Mouse (Mus musculus) liver, postnatal 0 days (tissue): ENCODE data around the gene Gfra1. TPM values are rescaled to one million over a fixed set of nuclear protein-coding genes. Genes with fewer than 3 reads are reported as not detected.
A peak's percentile ranks its signal among the peaks of the same experiment; 100 is the strongest.

Source experiments
- ATAC-seq: fragments of 200-750 bp; cut with Nextera tagmentation; 2 replicates; pipeline ENCODE4 v1.8.0; 2017; ENCODE audit warnings: mild to moderate bottlenecking, moderate library complexity
- DNase-seq: peaks from one replicate; pipeline ENCODE4 v3.0.0-alpha.2; 2016
- H3K27ac ChIP-seq: fragments of 300-500 bp; sonication (generic); 2 replicates; pipeline ENCODE4 v1.5.1; 2014; ENCODE audit warnings: antibody characterized with exemption, moderate library complexity, mild to moderate bottlenecking, low read depth
- H3K27me3 ChIP-seq: fragments of 300-500 bp; sonication (generic); 2 replicates; pipeline ENCODE4 v1.6.1; 2014; ENCODE audit warnings: low read length, control low read depth, mixed read lengths; ENCODE audit not compliant: insufficient read depth
- H3K36me3 ChIP-seq: fragments of 300-500 bp; sonication (generic); replicated peaks from 2 replicates; pipeline ENCODE4 v1.6.1; 2014; ENCODE audit warnings: mild to moderate bottlenecking, control low read depth, low read length, moderate library complexity, mixed read lengths; ENCODE audit not compliant: insufficient read depth
- H3K4me1 ChIP-seq: fragments of 300-500 bp; sonication (generic); 2 replicates; pipeline ENCODE4 v1.6.1; 2014; ENCODE audit warnings: antibody characterized with exemption, mild to moderate bottlenecking, control low read depth; ENCODE audit not compliant: insufficient read depth
- H3K4me2 ChIP-seq: fragments of 300-500 bp; sonication (generic); 2 replicates; pipeline ENCODE4 v1.6.1; 2014; ENCODE audit warnings: low read depth, mild to moderate bottlenecking, low read length, moderate library complexity, mixed read lengths
- H3K4me3 ChIP-seq: fragments of 300-500 bp; sonication (generic); 2 replicates; pipeline ENCODE4 v1.5.1; 2014; ENCODE audit warnings: low read depth, low read length
- H3K9ac ChIP-seq: fragments of 300-500 bp; sonication (generic); replicated peaks from 2 replicates; pipeline ENCODE4 v1.6.1; 2014; ENCODE audit warnings: mild to moderate bottlenecking, moderate library complexity
- H3K9me3 ChIP-seq: fragments of 300-500 bp; sonication (generic); 2 replicates; pipeline ENCODE4 v1.6.1; 2016; ENCODE audit warnings: mild to moderate bottlenecking, control low read depth, low read length, mixed read lengths
- CTCF ChIP-seq: sonication (generic); IDR thresholded peaks from 2 replicates; pipeline ENCODE4 v1.5.1; 2016; ENCODE audit warnings: antibody characterized with exemption, low read depth
- EP300 ChIP-seq: IDR thresholded peaks from 2 replicates; pipeline ENCODE4 v1.6.1; 2016; ENCODE audit warnings: antibody characterized with exemption, low read depth, mild to moderate bottlenecking
- WGBS: fragments of 180-500 bp; shearing (Covaris S2); extraction: QIAGEN DNeasy Blood & Tissue Kit; methylation state at CpG from one replicate; pipeline ENCODE4 v1.1.7; 2014; ENCODE audit not compliant: insufficient replicate concordance; 5-methylcytosine and 5-hydroxymethylcytosine counted together
- polyA plus RNA-seq: library from polyadenylated mRNA; unstranded; fragments of >200 nt; fragmentation: Nextera tagmentation; extraction: Ambion mirVana; gene quantifications from 2 replicates; pipeline ENCODE4 v1.2.1, GENCODE M21; 2015

The Gfra1 gene
- 8.4 and 8.8 TPM in 2 replicates for polyA plus RNA-seq

DNA sequence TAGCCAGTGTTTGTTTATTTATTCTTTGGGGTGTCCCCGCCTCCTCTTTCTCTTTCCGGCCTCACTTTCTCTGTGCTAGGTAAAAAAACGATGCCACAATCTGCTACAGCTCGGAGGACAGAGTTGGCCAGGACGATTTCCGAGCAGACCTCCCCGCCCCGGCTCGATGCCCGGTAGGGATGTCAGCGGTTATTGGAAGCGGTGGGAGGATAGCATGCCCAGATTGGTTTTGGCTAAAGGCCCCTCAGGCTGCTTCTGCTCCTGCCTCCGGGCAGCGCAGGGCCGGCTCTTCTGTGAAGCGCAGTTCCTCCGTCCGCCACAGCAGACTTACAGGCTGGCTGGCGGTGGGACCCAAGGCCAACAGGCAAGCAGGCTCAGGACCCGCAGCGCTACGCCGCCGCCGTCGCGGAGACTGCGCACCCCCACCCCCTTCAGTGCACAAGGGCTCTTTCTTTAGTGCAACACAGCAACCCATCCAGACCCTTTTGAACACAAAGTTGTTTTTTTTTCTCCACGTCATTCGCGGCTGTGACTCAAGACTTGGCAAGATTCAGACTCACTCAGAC is at the start of gene Gfra1:
Gene Gfra1 (minus strand): TSS at position 414 of the 566 bp plus-strand sequence.
- peak within 1 kb of the TSS; percentile 58 for H3K9ac ChIP-seq
- 0 out of 2 replicates have a peak, but pooled peaks cover 2% of the 10 kb centered on the region for H3K36me3 ChIP-seq
- peaks cover 11% of the 10 kb centered on the region for H3K4me1 ChIP-seq
- ATAC-seq = peak; percentile 35
- peaks cover 37% of the 10 kb centered on the region for H3K27me3 ChIP-seq
- peak within 1 kb of the TSS; percentile 69 for H3K4me2 ChIP-seq
- DNase-seq = no peak
- peak within 1 kb of the TSS; percentile 59 for H3K4me3 ChIP-seq
- 2% methylated on average over 30 of the region's 31 CpGs for WGBS
- no peaks in the 10 kb centered on the region for H3K9me3 ChIP-seq
- H3K27ac ChIP-seq = peak within 1 kb of the TSS; percentile 78
- no peak for TF ChIP-seq CTCF
- TF ChIP-seq EP300 = no peak

DNA sequence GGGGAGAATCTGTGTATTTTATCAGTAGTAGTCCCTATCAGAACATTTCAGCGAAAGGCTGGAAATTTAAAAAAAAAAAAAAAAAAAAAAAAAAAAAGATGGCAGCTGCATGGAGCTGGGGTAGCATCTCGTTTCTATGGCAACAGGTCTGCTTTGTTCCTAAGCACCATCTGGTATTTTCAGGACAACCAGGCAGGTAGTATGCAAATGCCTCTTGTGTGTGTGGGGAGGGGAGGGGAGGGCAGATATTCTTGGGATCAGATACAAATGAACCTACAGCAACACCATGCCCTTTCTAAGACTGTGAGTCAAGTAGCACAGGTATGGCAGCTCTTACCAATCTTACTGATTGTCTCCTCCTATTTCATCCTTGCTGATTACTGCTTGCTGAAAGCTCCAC is 44.3 kb upstream of the Gfra1 start:
- 89% methylated on average over 2 of the region's 2 CpGs for WGBS

GRCm38 (mm10) chr19:58499420-58499966 is 43.8 kb upstream of the Gfra1 start:
- 65% methylated on average over 3 of the region's 3 CpGs for WGBS
- no peak for TF ChIP-seq CTCF
- no peak for TF ChIP-seq EP300
- ATAC-seq = no peak
- H3K9me3 ChIP-seq = no peaks in the 10 kb centered on the region
- no peak overlapping the region for H3K4me2 ChIP-seq
- H3K27ac ChIP-seq = no peak overlapping the region
- H3K4me1 ChIP-seq = no peaks in the 10 kb centered on the region
- no peaks in the 10 kb centered on the region for H3K27me3 ChIP-seq
- H3K36me3 ChIP-seq = no peaks in the 10 kb centered on the region
- no peak overlapping the region for H3K4me3 ChIP-seq
- DNase-seq = no peak
- no peak overlapping the region for H3K9ac ChIP-seq

More for the DNA sequence above, 44.3 kb upstream of the Gfra1 start:
- Histone ChIP-seq H3K4me1 (no peaks in the 10 kb centered on the region), H3K9ac (no peak overlapping the region), H3K27ac (no peak overlapping the region), H3K9me3 (no peaks in the 10 kb centered on the region), H3K4me2 (no peak overlapping the region), H3K36me3 (no peaks in the 10 kb centered on the region), H3K27me3 (no peaks in the 10 kb centered on the region), H3K4me3 (no peak overlapping the region)
- ATAC-seq (no peak), DNase-seq (no peak)
- TF ChIP-seq EP300 (no peak), CTCF (no peak)

DNA sequence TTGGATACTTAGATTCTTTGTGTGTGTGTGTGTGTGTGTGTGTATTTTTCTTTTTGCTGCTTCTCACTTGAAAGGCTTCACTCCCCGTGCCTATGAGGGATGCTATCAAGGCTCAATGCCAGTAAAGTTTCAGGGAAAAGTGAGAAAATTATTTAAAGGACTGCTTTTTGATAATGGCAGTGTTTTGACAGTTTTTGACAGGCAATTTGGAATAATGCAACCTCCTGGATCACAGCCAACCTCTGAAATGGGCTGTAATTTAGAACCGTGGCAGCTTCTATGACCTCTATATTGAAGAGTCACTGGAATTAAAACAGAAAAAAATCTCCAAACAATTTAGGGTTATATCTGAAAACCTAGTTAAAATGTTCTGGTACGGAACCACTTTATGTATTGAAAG is 41.4 kb upstream of the Gfra1 start:
- H3K4me2 ChIP-seq = no peak overlapping the region
- H3K9me3 ChIP-seq = no peaks in the 10 kb centered on the region
- no peak for DNase-seq
- 67% methylated on average over 3 of the region's 3 CpGs for WGBS
- ATAC-seq = no peak
- H3K4me1 ChIP-seq = no peaks in the 10 kb centered on the region
- H3K36me3 ChIP-seq = no peaks in the 10 kb centered on the region
- no peak overlapping the region for H3K27ac ChIP-seq
- no peak overlapping the region for H3K4me3 ChIP-seq
- TF ChIP-seq CTCF = no peak
- no peaks in the 10 kb centered on the region for H3K27me3 ChIP-seq
- H3K9ac ChIP-seq = no peak overlapping the region

- Histone ChIP-seq H3K27ac (no peak overlapping the region), H3K4me2 (no peak overlapping the region), H3K4me1 (no peaks in the 10 kb centered on the region), H3K36me3 (no peaks in the 10 kb centered on the region), H3K4me3 (no peak overlapping the region), H3K27me3 (no peaks in the 10 kb centered on the region), H3K9ac (no peak overlapping the region), H3K9me3 (no peaks in the 10 kb centered on the region)
- TF ChIP-seq CTCF (no peak), EP300 (no peak)
- DNase-seq = no peak
- WGBS = 51% methylated on average over 2 of the region's 2 CpGs
- no peak for ATAC-seq
Measured at GRCm38 (mm10) chr19:58486686-58487085, 31.0 kb upstream of the Gfra1 start.

- no peaks in the 10 kb centered on the region for H3K4me1 ChIP-seq
- DNase-seq (no peak), ATAC-seq (no peak)
- TF ChIP-seq EP300 (no peak), CTCF (no peak)
- H3K4me3 ChIP-seq = no peak overlapping the region
- no peak overlapping the region for H3K27ac ChIP-seq
- H3K9me3 ChIP-seq = no peaks in the 10 kb centered on the region
- H3K9ac ChIP-seq = no peak overlapping the region
- H3K36me3 ChIP-seq = no peaks in the 10 kb centered on the region
- 63% methylated on average over 9 of the region's 9 CpGs for WGBS
- H3K4me2 ChIP-seq = no peak overlapping the region
- H3K27me3 ChIP-seq = no peaks in the 10 kb centered on the region
Measured at GRCm38 (mm10) chr19:58482373-58482977, 26.8 kb upstream of the Gfra1 start.
